ENCODE assay signal across 9 mouse cellular contexts in the genomic region with DNA sequence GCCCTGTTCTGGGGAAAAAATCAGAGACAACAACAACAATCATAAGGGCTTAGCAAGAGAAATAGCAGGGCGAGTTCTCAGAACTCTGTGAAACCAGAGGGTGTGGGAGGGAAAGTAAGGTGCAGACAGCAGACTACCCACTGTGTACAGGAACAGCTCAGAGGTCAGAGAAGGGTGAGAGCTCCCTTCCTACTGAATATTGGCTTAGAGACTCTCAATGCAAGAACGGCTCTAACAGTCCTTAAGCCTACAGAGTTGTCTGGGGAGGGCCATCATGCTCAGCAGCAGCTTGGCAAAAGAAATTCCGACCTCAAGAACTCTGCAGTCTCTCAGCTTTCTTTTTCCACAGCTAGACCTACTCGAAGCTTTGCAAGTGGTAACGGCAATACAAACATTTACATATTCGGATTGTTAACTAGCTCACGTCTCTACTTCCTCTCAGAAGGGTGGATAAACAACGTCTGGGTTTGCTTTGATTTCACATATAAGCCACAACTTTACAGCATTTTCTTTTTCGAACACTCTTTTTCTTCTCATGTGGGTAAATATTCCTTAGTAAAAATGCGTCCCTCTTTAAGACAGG. TPM values are rescaled to one million over a fixed set of nuclear protein-coding genes. Genes with fewer than 3 reads are reported as not detected.
A peak's percentile ranks its signal among the peaks of the same experiment; 100 is the strongest.
DNase-seq lines count a peak whose midpoint lies in the region.
"Had no signal": no experiment of that assay in that cellular context is flagged by ENCODE, and none has a peak within 500 bp of the region (broad histone marks: within the 10 kb centered on the region; RNA-seq: fewer than 3 reads in every experiment).

No protein-coding gene starts in this region.

- intact Hi-C loops in heart, postnatal 10 days (cut with DNase I) = loop anchor here (5.0 kb wide), 2 partner anchors 33 to 67 kb away; no protein-coding TSS in a partner anchor

- H3K27ac ChIP-seq in heart, embryonic 10.5 days = no peak overlapping the region

- H3K27me3 ChIP-seq in heart, embryonic 10.5 days (ENCODE audit: insufficient read depth, poor library complexity, severe bottlenecking) = peaks cover 35% of the 10 kb centered on the region

- DNase-seq in heart, postnatal 10 days = peak; percentile 18 to 20
- DNase-seq in heart, embryonic 10.5 days (ENCODE audit: low spot score) = no peak
- DNase-seq in CD8-positive naive resting alpha-beta T cell, adult 2 months (ENCODE audit: low read depth in 2 of 2, low spot score in 2 of 2) = peak; percentile 28 to 37
- DNase-seq in induced T-regulatory cell, adult 2 months (ENCODE audit: low read depth) = peak; percentile 82
- DNase-seq in lung, postnatal 10 days = peak; percentile 14
- DNase-seq in testis, postnatal 14 days (ENCODE audit: low spot score) = no peak
- DNase-seq in right cerebral cortex, postnatal 25 days = no peak
- DNase-seq in cerebellum, adult 9-10 months = no peak
- DNase-seq: right cerebral cortex, adult 18-20 months had no signal

- no peak overlapping the region for H3K4me3 ChIP-seq in heart, embryonic 10.5 days

- H3K36me3 ChIP-seq in heart, embryonic 10.5 days = no peaks in the 10 kb centered on the region

- H3K9me3 ChIP-seq in heart, embryonic 10.5 days = 0 out of 2 replicates have a peak, but pooled peaks cover under 1% of the 10 kb centered on the region

- 39% methylated on average over 10 of the region's 10 CpGs for WGBS in heart, embryonic 10.5 days

- H3K4me1 ChIP-seq in heart, embryonic 10.5 days = peaks cover 7% of the 10 kb centered on the region; the same call in 1 of the 2 replicates

RNA-seq across cellular contexts. Expression of gene Nt5e, which starts 2.3 kb away (rescaled TPM):
- total RNA-seq in heart, postnatal 10 days (2021) = 10 to 100 TPM; 11.6 to 12.5 TPM
- polyA plus RNA-seq in heart, embryonic 10.5 days (2016; fragmentation: Nextera tagmentation; extraction: Ambion mirVana) = 1.9 and 2.4 TPM in 2 replicates

Comparison
In these comparisons a context has a peak if more than half of its experiments do, and no peak if none do; other contexts are left out.
1. DNase-seq: peak in heart, postnatal 10 days (2 of 2), CD8-positive naive resting alpha-beta T cell, adult 2 months (2 of 2), induced T-regulatory cell, adult 2 months (single experiment) and lung, postnatal 10 days (single experiment); none in heart, embryonic 10.5 days (single experiment), testis, postnatal 14 days (single experiment), right cerebral cortex, postnatal 25 days (single experiment) and cerebellum, adult 9-10 months (single experiment).